Mouse (Mus musculus) adrenal gland, adult 8-10 months (tissue): ENCODE data around the gene Cd72. TPM values are rescaled to one million over a fixed set of nuclear protein-coding genes. Genes with fewer than 3 reads are reported as not detected.
A peak's percentile ranks its signal among the peaks of the same experiment; 100 is the strongest.

Experiments used
- DNase-seq: peaks from one replicate; pipeline ENCODE4 v3.0.0; 2022
- total RNA-seq, 4 experiments: library from RNA; stranded (reverse); gene quantifications; 2 replicates each; pipeline ENCODE4 v1.2.4; 2022

Gene Cd72
- total RNA-seq, 4 experiments from 2014 or later, result 1.6 to 5.6 (median 4.9) TPM

- DNase-seq, result no peak
Measured at GRCm38 (mm10) chr4:43427501-43428179, 26.8 kb downstream of the Cd72 start.

- no peak for DNase-seq
Measured at GRCm38 (mm10) chr4:43426487-43426886, 27.9 kb downstream of the Cd72 start.

- no peak for DNase-seq
Measured at GRCm38 (mm10) chr4:43425648-43426380, 28.6 kb downstream of the Cd72 start.

GRCm38 (mm10) chr4:43425197-43425596 lies 29.2 kb downstream of the Cd72 start:
- DNase-seq, result no peak

GRCm38 (mm10) chr4:43424072-43424471 lies 30.4 kb downstream of the Cd72 start:
- no peak for DNase-seq

- DNase-seq, result no peak
Measured at GRCm38 (mm10) chr4:43423267-43423934, 31.0 kb downstream of the Cd72 start.

- DNase-seq, result no peak
Measured at GRCm38 (mm10) chr4:43421632-43422240, 32.7 kb downstream of the Cd72 start.

GRCm38 (mm10) chr4:43420305-43420704 lies 34.1 kb downstream of the Cd72 start:
- peak; percentile 71 for DNase-seq

- no peak for DNase-seq
Measured at GRCm38 (mm10) chr4:43419801-43420281, 34.6 kb downstream of the Cd72 start.

GRCm38 (mm10) chr4:43418973-43419656 lies 35.3 kb downstream of the Cd72 start:
- DNase-seq, result no peak

- DNase-seq, result no peak
Measured at GRCm38 (mm10) chr4:43418450-43418849, 36.0 kb downstream of the Cd72 start.

- no peak for DNase-seq
Measured at GRCm38 (mm10) chr4:43417269-43418062, 37.0 kb downstream of the Cd72 start.

- no peak for DNase-seq
Measured at GRCm38 (mm10) chr4:43416071-43416490, 38.3 kb downstream of the Cd72 start.

GRCm38 (mm10) chr4:43415221-43416070 lies 39.0 kb downstream of the Cd72 start:
- no peak for DNase-seq

GRCm38 (mm10) chr4:43414761-43415160 lies 39.7 kb downstream of the Cd72 start:
- no peak for DNase-seq

- no peak for DNase-seq
Measured at GRCm38 (mm10) chr4:43407071-43407920, 47.1 kb downstream of the Cd72 start.

GRCm38 (mm10) chr4:43406162-43406971 lies 48.1 kb downstream of the Cd72 start:
- peak; percentile 77 for DNase-seq

- no peak for DNase-seq
Measured at GRCm38 (mm10) chr4:43404697-43405096, 49.7 kb downstream of the Cd72 start.
